ENCODE assay signal across 20 mouse cellular contexts in genomic region chr5:138864166-138864565, GRCm38 (mm10). TPM values are rescaled to one million over a fixed set of nuclear protein-coding genes. Genes with fewer than 3 reads are reported as not detected.
"Had no signal": no experiment of that assay in that cellular context is flagged by ENCODE, and none has a peak within 500 bp of the region (broad histone marks: within the 10 kb centered on the region; RNA-seq: fewer than 3 reads in every experiment).

No protein-coding gene starts in this region.

- H3K9ac ChIP-seq: hindbrain, embryonic 15.5 days; limb, embryonic 15.5 days; liver, embryonic 15.5 days; midbrain, embryonic 12.5 days; neural tube, embryonic 13.5 days had no signal

- H3K27me3 ChIP-seq: hindbrain, embryonic 15.5 days; limb, embryonic 15.5 days; liver, embryonic 15.5 days; midbrain, embryonic 12.5 days; neural tube, embryonic 13.5 days had no signal

- H3K9me3 ChIP-seq: hindbrain, embryonic 15.5 days; limb, embryonic 15.5 days; liver, embryonic 15.5 days; midbrain, embryonic 12.5 days; neural tube, embryonic 13.5 days had no signal

- H3K4me2 ChIP-seq: hindbrain, embryonic 15.5 days; limb, embryonic 15.5 days; liver, embryonic 15.5 days; midbrain, embryonic 12.5 days; neural tube, embryonic 13.5 days had no signal

- H3K4me3 ChIP-seq: hindbrain, embryonic 15.5 days; layer of hippocampus, adult 2 months; limb, embryonic 15.5 days; liver, embryonic 15.5 days; midbrain, embryonic 12.5 days; neural tube, embryonic 13.5 days had no signal

- H3K4me1 ChIP-seq: hindbrain, embryonic 15.5 days; midbrain, embryonic 12.5 days had no signal

- H3K27ac ChIP-seq: hindbrain, embryonic 15.5 days; kidney, postnatal 0 days; layer of hippocampus, adult 2 months; limb, embryonic 15.5 days; liver, embryonic 15.5 days; midbrain, embryonic 12.5 days; neural tube, embryonic 13.5 days had no signal

- H3K36me3 ChIP-seq: hindbrain, embryonic 15.5 days; limb, embryonic 15.5 days; liver, embryonic 15.5 days; midbrain, embryonic 12.5 days; neural tube, embryonic 13.5 days had no signal

- ATAC-seq: midbrain, embryonic 16.5 days had no signal

- DNase-seq: kidney, adult 8-10 months; thymus, adult 2 months; thymus, postnatal 25 days had no signal

RNA-seq across cellular contexts. Expression of gene Gm5294, which starts 44.3 kb away (rescaled TPM):
- total RNA-seq: layer of hippocampus, adult 2 months; layer of hippocampus, postnatal 10 days; left cerebral cortex, adult 18-20 months; left cerebral cortex, postnatal 10 days; megakaryocyte-erythroid progenitor cell, adult 5-6 weeks had no signal
- polyA plus RNA-seq: intestine, embryonic 14.5 days; kidney, postnatal 0 days; limb, embryonic 11.5 days; limb, embryonic 15.5 days; liver, embryonic 15.5 days; lung, embryonic 16.5 days; midbrain, embryonic 12.5 days; midbrain, embryonic 16.5 days; neural tube, embryonic 13.5 days; spleen, adult 2 months; urinary bladder, adult 2 months had no signal
